Mouse (Mus musculus): ENCODE data around the gene Lypd5. TPM values are rescaled to one million over a fixed set of nuclear protein-coding genes. Genes with fewer than 3 reads are reported as not detected.

Gene Lypd5
- polyA plus RNA-seq, 1 experiment from 2014 or later: 201 TPM

GRCm38 (mm10) chr7:24372786-24373185 lies 23.8 kb downstream of the Lypd5 start:
- TF ChIP-seq EP300 (optimal IDR thresholded peaks at IDR 0.05): no peak
- no peak for TF ChIP-seq CTCF (IDR thresholded peaks at IDR 0.05; ENCODE audit: low read depth)
- H3K4me3 ChIP-seq (ENCODE audit: low read depth, low read length): no peak overlapping the region
- WGBS: 71% methylated on average over 4 of the region's 4 CpGs
- DNase-seq (ENCODE audit: low spot score) (no peak), ATAC-seq (ENCODE audit: low FRiP score, low TSS enrichment) (no peak)
- H3K4me2 ChIP-seq (replicated peaks; ENCODE audit: low read depth): no peak overlapping the region
- H3K9ac ChIP-seq (ENCODE audit: low read length): no peak overlapping the region
- H3K4me1 ChIP-seq (replicated peaks; ENCODE audit: control insufficient read depth, insufficient read depth): peaks cover 9% of the 10 kb centered on the region; the same call in 1 of the 2 replicates
- H3K36me3 ChIP-seq (ENCODE audit: control insufficient read depth, insufficient read depth, low read length): no peaks in the 10 kb centered on the region
- no peaks in the 10 kb centered on the region for H3K9me3 ChIP-seq (ENCODE audit: control insufficient read depth, low read length)
- no peaks in the 10 kb centered on the region for H3K27me3 ChIP-seq (ENCODE audit: control insufficient read depth, insufficient read depth, low read length)
- peak overlapping the region; percentile 25; the same call in 1 of the 2 replicates for H3K27ac ChIP-seq (replicated peaks)

DNA sequence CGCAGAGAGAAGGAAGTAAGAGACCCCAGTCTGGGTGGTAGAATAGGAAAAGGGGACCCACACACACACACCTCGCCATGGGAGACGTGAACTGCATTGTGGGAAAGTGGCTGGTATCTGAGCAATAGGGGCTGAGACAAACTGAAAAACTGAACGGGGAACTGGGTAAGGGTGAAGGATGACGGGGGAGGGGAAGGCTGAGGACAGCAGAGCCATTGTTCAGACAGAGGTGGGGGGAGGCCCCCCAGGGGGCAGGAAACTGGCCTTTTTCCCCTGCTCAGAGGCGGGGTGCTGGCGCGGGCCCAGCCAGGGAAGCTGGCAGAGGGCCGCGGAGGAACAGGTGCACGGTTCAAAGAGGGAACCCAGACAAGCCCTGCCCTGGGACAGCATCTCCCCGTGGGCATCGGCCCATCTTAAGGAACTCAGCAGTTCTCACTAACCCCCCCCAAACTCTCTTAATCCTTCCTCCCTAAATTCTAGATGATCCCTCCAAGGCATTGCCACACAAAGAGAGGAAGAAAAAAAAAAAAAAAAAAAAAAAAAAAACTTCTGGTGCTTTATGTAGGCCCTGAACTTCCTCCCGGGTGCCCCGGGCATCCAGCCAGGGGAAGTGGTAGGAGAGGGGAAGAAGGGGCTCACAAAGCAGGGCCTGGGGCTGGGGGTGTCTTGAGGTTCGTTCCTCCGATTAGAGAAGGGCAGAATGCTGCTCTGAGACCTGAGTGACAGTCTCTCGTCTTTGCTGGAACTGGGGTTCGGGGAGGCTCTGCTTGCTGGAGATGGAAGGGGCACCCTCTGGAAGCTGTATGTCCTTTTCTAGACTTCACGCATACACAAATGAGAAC lies 24.8 kb downstream of the Lypd5 start:
- no peaks in the 10 kb centered on the region for H3K9me3 ChIP-seq (ENCODE audit: control insufficient read depth, low read length)
- DNase-seq (ENCODE audit: low spot score): peak; percentile 82
- H3K27me3 ChIP-seq (ENCODE audit: control insufficient read depth, insufficient read depth, low read length): no peaks in the 10 kb centered on the region
- TF ChIP-seq CTCF (IDR thresholded peaks at IDR 0.05; ENCODE audit: low read depth): no peak
- TF ChIP-seq EP300 (optimal IDR thresholded peaks at IDR 0.05): no peak
- WGBS: 34% methylated on average over 19 of the region's 20 CpGs
- no peak overlapping the region for H3K9ac ChIP-seq (ENCODE audit: low read length)
- H3K4me1 ChIP-seq (replicated peaks; ENCODE audit: control insufficient read depth, insufficient read depth): peaks cover 9% of the 10 kb centered on the region; the same call in 1 of the 2 replicates
- H3K27ac ChIP-seq (replicated peaks): peak overlapping the region; percentile 56
- no peaks in the 10 kb centered on the region for H3K36me3 ChIP-seq (ENCODE audit: control insufficient read depth, insufficient read depth, low read length)
- ATAC-seq (ENCODE audit: low FRiP score, low TSS enrichment): 0 out of 2 replicates have a peak, but pooled peaks have one; percentile 6
- H3K4me2 ChIP-seq (replicated peaks; ENCODE audit: low read depth): 0 out of 2 replicates have a peak overlapping the region, but pooled peaks have one; percentile 5
- H3K4me3 ChIP-seq (ENCODE audit: low read depth, low read length): no peak overlapping the region

GRCm38 (mm10) chr7:24376456-24376855 lies 27.5 kb downstream of the Lypd5 start:
- H3K36me3 ChIP-seq (ENCODE audit: control insufficient read depth, insufficient read depth, low read length): no peaks in the 10 kb centered on the region
- no peak overlapping the region for H3K9ac ChIP-seq (ENCODE audit: low read length)
- DNase-seq (ENCODE audit: low spot score) (no peak), ATAC-seq (ENCODE audit: low FRiP score, low TSS enrichment) (no peak)
- no peaks in the 10 kb centered on the region for H3K27me3 ChIP-seq (ENCODE audit: control insufficient read depth, insufficient read depth, low read length)
- H3K4me3 ChIP-seq (ENCODE audit: low read depth, low read length): no peak overlapping the region
- WGBS: 83% methylated on average over 8 of the region's 8 CpGs
- H3K4me2 ChIP-seq (replicated peaks; ENCODE audit: low read depth): no peak overlapping the region
- TF ChIP-seq EP300 (optimal IDR thresholded peaks at IDR 0.05): no peak
- TF ChIP-seq CTCF (IDR thresholded peaks at IDR 0.05; ENCODE audit: low read depth): no peak
- peaks cover 9% of the 10 kb centered on the region; the same call in 1 of the 2 replicates for H3K4me1 ChIP-seq (replicated peaks; ENCODE audit: control insufficient read depth, insufficient read depth)
- no peaks in the 10 kb centered on the region for H3K9me3 ChIP-seq (ENCODE audit: control insufficient read depth, low read length)
- H3K27ac ChIP-seq (replicated peaks): no peak overlapping the region

GRCm38 (mm10) chr7:24377091-24377865 lies 28.3 kb downstream of the Lypd5 start:
- WGBS: 10% methylated on average over 47 of the region's 49 CpGs
- H3K27ac ChIP-seq (replicated peaks): 0 out of 2 replicates have a peak overlapping the region, but pooled peaks have one; percentile 24

DNA sequence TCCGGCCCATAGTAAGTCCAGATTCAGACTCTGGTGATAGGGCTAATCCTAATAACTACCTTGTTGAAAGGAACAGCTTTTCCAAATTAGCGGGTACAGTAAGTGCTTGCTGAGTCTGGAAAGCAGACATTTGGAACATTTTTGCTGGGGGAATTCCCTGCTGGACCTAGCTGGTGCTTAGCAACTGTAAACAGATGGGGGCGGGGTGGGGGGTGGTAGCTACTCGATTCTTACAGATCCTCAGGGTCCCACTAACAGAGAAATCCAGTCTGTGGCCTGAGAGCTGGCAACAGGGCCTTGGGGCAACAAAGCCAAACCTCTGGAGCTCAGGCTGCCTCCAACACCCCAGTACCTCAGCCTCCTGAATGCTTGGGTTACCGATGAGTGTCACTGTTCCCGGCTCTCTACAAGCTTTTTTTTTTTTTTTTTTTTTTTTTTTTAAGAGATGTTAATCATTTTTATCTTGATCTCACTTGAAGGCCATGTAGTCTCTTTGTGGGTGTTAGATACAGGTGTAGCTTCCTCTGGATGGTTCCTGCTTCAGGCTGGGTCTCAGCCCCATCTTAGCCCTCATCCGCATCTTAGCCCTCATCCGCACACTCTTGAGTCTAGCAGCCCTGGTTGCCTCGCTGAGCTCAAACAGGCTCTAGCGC lies 29.2 kb downstream of the Lypd5 start:
- H3K4me1 ChIP-seq (replicated peaks; ENCODE audit: control insufficient read depth, insufficient read depth): peaks cover 6% of the 10 kb centered on the region; the same call in 1 of the 2 replicates
- no peaks in the 10 kb centered on the region for H3K36me3 ChIP-seq (ENCODE audit: control insufficient read depth, insufficient read depth, low read length)
- H3K4me2 ChIP-seq (replicated peaks; ENCODE audit: low read depth): no peak overlapping the region
- H3K9ac ChIP-seq (ENCODE audit: low read length): no peak overlapping the region
- no peaks in the 10 kb centered on the region for H3K27me3 ChIP-seq (ENCODE audit: control insufficient read depth, insufficient read depth, low read length)
- H3K27ac ChIP-seq (replicated peaks): no peak overlapping the region
- 64% methylated on average over 10 of the region's 10 CpGs for WGBS
- ATAC-seq (ENCODE audit: low FRiP score, low TSS enrichment) (no peak), DNase-seq (ENCODE audit: low spot score) (no peak)
- H3K9me3 ChIP-seq (ENCODE audit: control insufficient read depth, low read length): no peaks in the 10 kb centered on the region
- TF ChIP-seq EP300 (optimal IDR thresholded peaks at IDR 0.05) (no peak), CTCF (IDR thresholded peaks at IDR 0.05; ENCODE audit: low read depth) (no peak)
- no peak overlapping the region for H3K4me3 ChIP-seq (ENCODE audit: low read depth, low read length)

More at GRCm38 (mm10) chr7:24377091-24377865, 28.3 kb downstream of the Lypd5 start:
- DNase-seq (ENCODE audit: low spot score) (peak; percentile 87), ATAC-seq (ENCODE audit: low FRiP score, low TSS enrichment) (peak; percentile 91)
- TF ChIP-seq CTCF (IDR thresholded peaks at IDR 0.05; ENCODE audit: low read depth) (peak; percentile 70), EP300 (optimal IDR thresholded peaks at IDR 0.05) (no peak)
- peak overlapping the region; percentile 17; the same call in 1 of the 2 replicates for H3K4me3 ChIP-seq (ENCODE audit: low read depth, low read length)
- H3K4me1 ChIP-seq (replicated peaks; ENCODE audit: control insufficient read depth, insufficient read depth): peaks cover 9% of the 10 kb centered on the region; the same call in 1 of the 2 replicates
- H3K4me2 ChIP-seq (replicated peaks; ENCODE audit: low read depth): peak overlapping the region; percentile 49
- H3K27me3 ChIP-seq (ENCODE audit: control insufficient read depth, insufficient read depth, low read length): no peaks in the 10 kb centered on the region
- H3K36me3 ChIP-seq (ENCODE audit: control insufficient read depth, insufficient read depth, low read length): no peaks in the 10 kb centered on the region
- peak overlapping the region; percentile 50 for H3K9ac ChIP-seq (ENCODE audit: low read length)
- H3K9me3 ChIP-seq (ENCODE audit: control insufficient read depth, low read length): no peaks in the 10 kb centered on the region

Data from stomach, postnatal 0 days (tissue).